Mouse (Mus musculus): ENCODE results near the gene Raver1. TPM values are rescaled to one million over a fixed set of nuclear protein-coding genes. Genes with fewer than 3 reads are reported as not detected.

The Raver1 gene
- 36.8 and 42.0 TPM in 2 replicates for polyA plus RNA-seq (2015; fragmentation: Nextera tagmentation; extraction: Ambion mirVana)

DNA sequence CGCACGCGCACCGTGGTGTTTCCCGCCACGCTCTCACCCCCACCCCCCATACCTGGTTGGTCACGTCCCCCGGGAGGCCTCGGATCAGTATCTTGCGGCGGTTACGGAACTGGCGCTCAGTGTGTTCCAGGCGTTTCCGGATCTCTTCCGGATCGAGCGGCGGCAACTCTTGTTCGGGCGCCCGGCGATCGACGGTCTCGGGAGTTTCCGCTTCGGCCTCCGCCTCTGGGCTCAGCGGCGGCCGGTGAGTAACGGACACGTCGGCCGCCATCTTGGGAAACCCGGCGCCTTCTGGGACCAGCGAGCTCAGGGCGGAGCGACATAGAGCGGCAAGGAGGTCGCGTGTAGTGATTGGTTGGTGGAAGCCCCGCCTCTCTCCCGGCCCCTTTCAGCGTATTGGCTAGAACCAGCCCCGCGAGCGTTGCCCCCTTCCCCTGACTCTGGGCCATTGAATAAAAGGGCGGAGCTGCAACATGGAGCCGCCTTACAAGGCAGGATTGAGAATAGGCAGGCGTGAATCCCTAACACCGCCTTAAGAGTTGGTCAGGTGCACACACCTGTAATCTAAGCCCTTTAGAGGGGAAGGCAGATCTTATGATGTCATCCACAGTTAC lies at the start of gene Raver1, which contains the start of gene Gm38431:
Gene Raver1, minus strand, starts transcription at position 302 of the 614 bp plus-strand sequence.
Gene Gm38431, minus strand, starts transcription at position 291 of the 614 bp plus-strand sequence.
- Histone ChIP-seq H3K36me3 (peaks cover 23% of the 10 kb centered on the region), H3K27me3 (no peaks in the 10 kb centered on the region), H3K4me2 (replicated peaks) (peak within 1 kb of the TSS; percentile 73), H3K9ac (replicated peaks) (peak within 1 kb of the TSS; percentile 78), H3K9me3 (no peaks in the 10 kb centered on the region), H3K27ac (replicated peaks) (peak within 1 kb of the TSS; percentile 94), H3K4me1 (peaks cover 24% of the 10 kb centered on the region), H3K4me3 (peak within 1 kb of the TSS; percentile 92)
- WGBS: under 1% methylated on average over 54 of the region's 54 CpGs
- peak; percentile 100 for ATAC-seq (replicated peaks)

DNA sequence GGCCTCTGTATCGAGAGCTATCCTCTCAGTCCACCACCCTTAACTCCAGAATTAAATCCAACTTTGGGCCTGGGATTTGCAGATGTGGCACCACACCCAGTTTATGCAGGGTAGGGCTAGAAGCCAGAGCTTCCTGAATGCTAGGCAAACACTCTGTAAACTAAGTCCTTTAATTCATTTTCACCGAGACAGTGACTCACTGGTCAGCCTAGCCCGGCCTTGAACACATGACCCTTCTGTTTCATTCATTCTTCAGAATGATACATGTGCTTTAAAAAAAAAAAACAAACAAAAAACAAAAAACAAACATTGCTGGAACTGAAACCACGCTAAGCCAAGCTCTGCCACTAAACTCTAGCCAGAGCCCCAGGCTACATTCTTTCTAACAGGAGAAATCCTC lies 46.6 kb upstream of the Raver1 start:
- Histone ChIP-seq H3K9ac (replicated peaks) (no peak overlapping the region), H3K9me3 (no peaks in the 10 kb centered on the region), H3K27ac (replicated peaks) (no peak overlapping the region), H3K4me2 (replicated peaks) (no peak overlapping the region), H3K4me3 (no peak overlapping the region), H3K27me3 (no peaks in the 10 kb centered on the region), H3K36me3 (peaks cover 57% of the 10 kb centered on the region), H3K4me1 (no peaks in the 10 kb centered on the region)
- 92% methylated on average over 4 of the region's 4 CpGs for WGBS
- ATAC-seq (replicated peaks): no peak

- no peaks in the 10 kb centered on the region for H3K4me1 ChIP-seq
- peaks cover 46% of the 10 kb centered on the region for H3K36me3 ChIP-seq
- no peak overlapping the region for H3K4me3 ChIP-seq
- no peak overlapping the region for H3K9ac ChIP-seq (replicated peaks)
- 61% methylated on average over 3 of the region's 3 CpGs for WGBS
- no peak overlapping the region for H3K27ac ChIP-seq (replicated peaks)
- no peak overlapping the region for H3K4me2 ChIP-seq (replicated peaks)
- no peaks in the 10 kb centered on the region for H3K9me3 ChIP-seq
- no peaks in the 10 kb centered on the region for H3K27me3 ChIP-seq
- 0 out of 2 replicates have a peak, but pooled peaks have one; percentile 33 for ATAC-seq (replicated peaks)
Observed at GRCm38 (mm10) chr9:21137229-21137628, 45.4 kb upstream of the Raver1 start.

DNA sequence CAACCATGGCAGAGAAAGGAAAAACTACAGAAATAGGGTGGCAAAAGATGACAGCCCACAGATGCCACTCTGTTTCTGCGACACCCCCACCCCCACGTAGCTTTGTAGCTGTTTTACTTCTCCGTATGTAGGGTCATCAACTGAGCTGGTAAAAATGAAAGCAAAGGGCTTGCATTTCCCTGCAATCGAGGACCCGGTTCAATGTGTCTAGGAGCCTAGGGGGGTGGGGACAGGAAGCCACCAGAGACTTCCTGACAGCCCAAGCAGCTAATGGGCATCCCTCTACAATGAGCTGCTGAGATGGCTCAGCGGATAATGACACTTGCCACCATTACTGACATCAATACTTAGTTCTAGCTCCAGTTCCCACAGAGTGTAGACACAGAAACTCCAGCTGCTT lies 44.6 kb upstream of the Raver1 start:
- Histone ChIP-seq H3K27me3 (no peaks in the 10 kb centered on the region), H3K27ac (replicated peaks) (no peak overlapping the region), H3K4me2 (replicated peaks) (no peak overlapping the region), H3K9ac (replicated peaks) (no peak overlapping the region), H3K36me3 (peaks cover 38% of the 10 kb centered on the region), H3K9me3 (no peaks in the 10 kb centered on the region), H3K4me1 (no peaks in the 10 kb centered on the region), H3K4me3 (no peak overlapping the region)
- WGBS: 92% methylated on average over 6 of the region's 6 CpGs
- ATAC-seq (replicated peaks): no peak

- Histone ChIP-seq H3K4me2 (replicated peaks) (no peak overlapping the region), H3K9ac (replicated peaks) (no peak overlapping the region), H3K27ac (replicated peaks) (no peak overlapping the region), H3K4me3 (no peak overlapping the region), H3K9me3 (no peaks in the 10 kb centered on the region), H3K36me3 (peaks cover 33% of the 10 kb centered on the region), H3K27me3 (no peaks in the 10 kb centered on the region), H3K4me1 (no peaks in the 10 kb centered on the region)
- WGBS: 88% methylated on average over 1 of the region's 1 CpGs
- no peak for ATAC-seq (replicated peaks)
Observed at GRCm38 (mm10) chr9:21135941-21136381, 44.2 kb upstream of the Raver1 start.

GRCm38 (mm10) chr9:21135329-21135890 lies 43.6 kb upstream of the Raver1 start:
- Histone ChIP-seq H3K4me3 (no peak overlapping the region), H3K27me3 (no peaks in the 10 kb centered on the region), H3K27ac (replicated peaks) (no peak overlapping the region), H3K9ac (replicated peaks) (no peak overlapping the region), H3K36me3 (peaks cover 28% of the 10 kb centered on the region), H3K4me1 (peaks cover 4% of the 10 kb centered on the region), H3K4me2 (replicated peaks) (no peak overlapping the region), H3K9me3 (no peaks in the 10 kb centered on the region)
- WGBS: 73% methylated on average over 4 of the region's 4 CpGs
- no peak for ATAC-seq (replicated peaks)

GRCm38 (mm10) chr9:21134595-21135328 lies 43.0 kb upstream of the Raver1 start:
- no peak for ATAC-seq (replicated peaks)
- Histone ChIP-seq H3K4me1 (peaks cover 6% of the 10 kb centered on the region), H3K4me2 (replicated peaks) (no peak overlapping the region), H3K27me3 (no peaks in the 10 kb centered on the region), H3K4me3 (no peak overlapping the region), H3K36me3 (peaks cover 21% of the 10 kb centered on the region), H3K9ac (replicated peaks) (no peak overlapping the region), H3K27ac (replicated peaks) (no peak overlapping the region), H3K9me3 (no peaks in the 10 kb centered on the region)
- 79% methylated on average over 9 of the region's 9 CpGs for WGBS

- WGBS: 85% methylated on average over 9 of the region's 9 CpGs
- Histone ChIP-seq H3K4me2 (replicated peaks) (no peak overlapping the region), H3K27me3 (no peaks in the 10 kb centered on the region), H3K4me3 (no peak overlapping the region), H3K27ac (replicated peaks) (no peak overlapping the region), H3K36me3 (peaks cover 6% of the 10 kb centered on the region; the same call in 1 of the 2 replicates), H3K9ac (replicated peaks) (no peak overlapping the region), H3K4me1 (peaks cover 6% of the 10 kb centered on the region), H3K9me3 (no peaks in the 10 kb centered on the region)
- no peak for ATAC-seq (replicated peaks)
Observed at GRCm38 (mm10) chr9:21133064-21133707, 41.4 kb upstream of the Raver1 start.

DNA sequence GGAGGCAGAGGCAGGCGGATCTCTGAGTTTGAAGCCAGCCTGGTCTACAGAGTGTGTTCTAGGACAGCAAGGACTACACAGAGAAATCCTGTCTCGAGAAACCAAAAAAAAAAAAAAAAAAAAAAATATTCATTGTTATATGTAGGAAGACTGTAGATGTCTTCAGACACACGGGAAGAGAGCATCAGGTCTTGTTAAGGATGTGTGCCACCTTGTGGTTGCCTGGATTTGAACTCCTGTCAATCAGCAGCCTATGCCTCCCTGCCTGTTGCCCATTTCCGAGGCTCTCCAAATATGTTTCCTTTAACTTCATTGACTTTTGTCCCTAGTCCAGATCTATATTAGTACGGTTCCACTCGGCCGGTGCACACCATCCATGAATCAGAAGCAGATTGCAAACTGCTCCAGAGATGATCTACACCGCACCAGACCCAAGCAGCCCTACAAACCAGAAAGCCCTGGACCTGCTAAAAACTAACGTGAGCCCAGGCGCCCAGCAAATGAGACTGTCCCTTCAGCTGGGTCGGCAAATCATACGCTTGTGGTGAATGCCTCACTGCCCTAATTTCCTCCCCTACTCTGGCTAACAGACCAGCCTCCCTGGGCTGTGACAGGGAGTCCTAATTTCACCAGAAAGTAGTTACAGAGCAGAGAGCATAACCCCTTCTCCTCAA lies 40.4 kb upstream of the Raver1 start:
- no peak overlapping the region for H3K27ac ChIP-seq (replicated peaks)
- no peak overlapping the region for H3K4me2 ChIP-seq (replicated peaks)
- no peak overlapping the region for H3K9ac ChIP-seq (replicated peaks)
- no peak for ATAC-seq (replicated peaks)
- H3K9me3 ChIP-seq: no peaks in the 10 kb centered on the region
- H3K27me3 ChIP-seq: no peaks in the 10 kb centered on the region
- H3K4me3 ChIP-seq: no peak overlapping the region
- H3K4me1 ChIP-seq: peaks cover 6% of the 10 kb centered on the region
- H3K36me3 ChIP-seq: no peaks in the 10 kb centered on the region
- 83% methylated on average over 12 of the region's 12 CpGs for WGBS

- H3K4me2 ChIP-seq (replicated peaks): peak within 1 kb of the TSS; percentile 56
- peaks cover 6% of the 10 kb centered on the region for H3K4me1 ChIP-seq
- WGBS: 6% methylated on average over 37 of the region's 37 CpGs
- H3K9me3 ChIP-seq: no peaks in the 10 kb centered on the region
- peak within 1 kb of the TSS; percentile 50 for H3K4me3 ChIP-seq
- no peaks in the 10 kb centered on the region for H3K27me3 ChIP-seq
- peak within 1 kb of the TSS; percentile 76 for H3K27ac ChIP-seq (replicated peaks)
- peaks cover 5% of the 10 kb centered on the region; the same call in 1 of the 2 replicates for H3K36me3 ChIP-seq
- ATAC-seq (replicated peaks): peak; percentile 98
- peak within 1 kb of the TSS; percentile 51 for H3K9ac ChIP-seq (replicated peaks)
Observed at GRCm38 (mm10) chr9:21131059-21131956, 39.5 kb upstream of the Raver1 start, which contains the start of gene Tyk2. Gene Tyk2, minus strand, starts transcription at chr9:21131243.

DNA sequence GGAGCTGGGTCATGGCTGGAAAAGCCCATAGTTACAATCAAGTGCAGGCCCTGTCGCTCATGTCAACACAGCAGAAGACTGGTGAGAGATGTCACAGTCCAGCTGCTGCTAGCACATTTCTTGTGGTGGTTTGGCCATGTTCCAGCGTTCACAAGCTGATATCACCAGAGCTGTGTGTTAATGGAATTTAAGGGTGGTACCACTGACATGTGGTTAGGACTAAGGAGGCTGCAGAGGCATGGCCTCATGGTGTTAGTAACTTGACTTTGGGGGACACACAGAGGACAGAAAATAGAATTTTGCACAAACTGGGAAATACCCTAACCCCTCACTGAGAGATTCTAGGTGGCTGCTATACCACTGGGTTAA lies 34.4 kb upstream of the Raver1 start:
- WGBS: 90% methylated on average over 2 of the region's 2 CpGs
- Histone ChIP-seq H3K9ac (replicated peaks) (no peak overlapping the region), H3K4me1 (peaks cover 6% of the 10 kb centered on the region), H3K27ac (replicated peaks) (no peak overlapping the region), H3K4me3 (no peak overlapping the region), H3K9me3 (no peaks in the 10 kb centered on the region), H3K4me2 (replicated peaks) (no peak overlapping the region), H3K36me3 (peaks cover 21% of the 10 kb centered on the region; the same call in 1 of the 2 replicates), H3K27me3 (no peaks in the 10 kb centered on the region)
- ATAC-seq (replicated peaks): no peak

All from forebrain, embryonic 15.5 days (tissue).